Mouse (Mus musculus) bone marrow macrophage, adult 2 months (primary cell): Measurements from ENCODE around the gene Osbpl2.

Experiments
- CTCF ChIP-seq: IDR thresholded peaks from 2 replicates; pipeline ENCODE4 v1.5.1; 2012; ENCODE audit warnings: low read depth, mild to moderate bottlenecking, low read length, moderate library complexity
- POLR2A ChIP-seq: IDR thresholded peaks from 2 replicates; pipeline ENCODE4 v1.6.1; 2012; ENCODE audit warnings: mild to moderate bottlenecking, low read depth, low read length, borderline replicate concordance

DNA sequence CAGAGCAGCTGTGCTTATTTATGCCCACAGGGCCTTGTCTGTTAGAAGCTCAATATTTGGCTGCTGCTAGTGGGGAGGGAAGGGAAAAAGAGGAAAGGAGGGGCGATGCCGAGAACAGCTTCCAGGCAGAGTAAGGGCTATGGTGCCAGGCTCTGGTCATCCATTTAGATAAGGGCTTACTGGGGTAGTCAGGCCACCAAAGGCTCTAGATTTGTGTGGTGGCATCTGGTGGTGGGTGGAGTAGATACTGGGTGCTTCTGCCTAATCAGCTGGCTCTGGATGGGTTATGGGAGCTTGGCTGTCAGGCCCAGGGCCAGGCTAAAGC is 86.8 kb downstream of the Osbpl2 start:
- TF ChIP-seq POLR2A (no peak), CTCF (no peak)
